Mouse (Mus musculus) left cerebral cortex, postnatal 14 days (tissue): Measurements from ENCODE around the gene Cryaa. TPM values are rescaled to one million over a fixed set of nuclear protein-coding genes. Genes with fewer than 3 reads are reported as not detected.
A peak's percentile ranks its signal among the peaks of the same experiment; 100 is the strongest.
"Not testable (repeated sequence)": the region's sequence is repeated elsewhere in the genome, so short reads cannot be mapped to it uniquely, and the experiment has no call there.

Experiments
- DNase-seq, 2 experiments: peaks; one replicate each; pipeline ENCODE4 v3.0.0; 2021 to 2022; ENCODE audit warnings: low spot score in 2 of 2, mixed read lengths in 1 of 2
- intact Hi-C: fragments of 180-260 bp; cut with DNase I; formaldehyde crosslinking; loops from one replicate; pipeline ENCODE4 v1.15.1; 2025
- total RNA-seq, 2 experiments: library from RNA; stranded (reverse); gene quantifications; 2 replicates each; pipeline ENCODE4 v1.2.3; 2021

Gene Cryaa
- total RNA-seq, 2 experiments from 2014 or later = 0.37 to 0.61 TPM

GRCm38 (mm10) chr17:31695356-31695755 is 17.7 kb downstream of the Cryaa start:
- intact Hi-C loops, DNase-seq: not testable (repeated sequence)

GRCm38 (mm10) chr17:31698347-31698746 is 20.7 kb downstream of the Cryaa start:
- intact Hi-C loops = no loop called here
- peak in 1 of 2 experiments; percentile 14 for DNase-seq

GRCm38 (mm10) chr17:31703276-31703980 is 25.8 kb downstream of the Cryaa start:
- no peak for DNase-seq
- intact Hi-C loops = no loop called here

- peak; percentile 44 to 46 for DNase-seq
- intact Hi-C loops = no loop called here
Measured at GRCm38 (mm10) chr17:31705271-31706020, 27.8 kb downstream of the Cryaa start.

GRCm38 (mm10) chr17:31709121-31709741 is 31.6 kb downstream of the Cryaa start:
- DNase-seq = no peak
- intact Hi-C loops = no loop called here

- intact Hi-C loops = no loop called here
Measured at GRCm38 (mm10) chr17:31710455-31710854, 32.8 kb downstream of the Cryaa start.

GRCm38 (mm10) chr17:31713709-31714108 is 36.1 kb downstream of the Cryaa start:
- intact Hi-C loops = no loop called here
- DNase-seq = no peak

More at GRCm38 (mm10) chr17:31710455-31710854, 32.8 kb downstream of the Cryaa start:
- DNase-seq = no peak

- DNase-seq = no peak
- intact Hi-C loops = no loop called here
Measured at GRCm38 (mm10) chr17:31714125-31714524, 36.5 kb downstream of the Cryaa start.

GRCm38 (mm10) chr17:31715006-31715405 is 37.4 kb downstream of the Cryaa start:
- no peak for DNase-seq

GRCm38 (mm10) chr17:31721637-31722036 is 44.0 kb downstream of the Cryaa start:
- intact Hi-C loops = no loop called here
- no peak for DNase-seq

More at GRCm38 (mm10) chr17:31715006-31715405, 37.4 kb downstream of the Cryaa start:
- intact Hi-C loops = no loop called here

- DNase-seq = no peak
- intact Hi-C loops = no loop called here
Measured at GRCm38 (mm10) chr17:31725366-31725765, 47.8 kb downstream of the Cryaa start.

- intact Hi-C loops = no loop called here
- no peak for DNase-seq
Measured at GRCm38 (mm10) chr17:31726216-31726615, 48.6 kb downstream of the Cryaa start.

GRCm38 (mm10) chr17:31727230-31727629 is 49.6 kb downstream of the Cryaa start:
- intact Hi-C loops = no loop called here
- peak; percentile 22 to 34 for DNase-seq

- intact Hi-C loops = no loop called here
- no peak for DNase-seq
Measured at GRCm38 (mm10) chr17:31728043-31728442, 50.4 kb downstream of the Cryaa start.

GRCm38 (mm10) chr17:31728968-31729501 is 51.4 kb downstream of the Cryaa start:
- intact Hi-C loops = no loop called here
- peak; percentile 12 to 20 for DNase-seq

GRCm38 (mm10) chr17:31731038-31731437 is 53.4 kb downstream of the Cryaa start:
- intact Hi-C loops = no loop called here
- no peak for DNase-seq
